Mouse (Mus musculus) thymus, postnatal 36 days (tissue): ENCODE results near the gene Btd.

Experiments
- DNase-seq, 2 experiments: peaks; one replicate each; pipeline ENCODE4 v3.0.0; 2022; ENCODE audit warnings: mixed read lengths in 2 of 2

Btd gene

DNA sequence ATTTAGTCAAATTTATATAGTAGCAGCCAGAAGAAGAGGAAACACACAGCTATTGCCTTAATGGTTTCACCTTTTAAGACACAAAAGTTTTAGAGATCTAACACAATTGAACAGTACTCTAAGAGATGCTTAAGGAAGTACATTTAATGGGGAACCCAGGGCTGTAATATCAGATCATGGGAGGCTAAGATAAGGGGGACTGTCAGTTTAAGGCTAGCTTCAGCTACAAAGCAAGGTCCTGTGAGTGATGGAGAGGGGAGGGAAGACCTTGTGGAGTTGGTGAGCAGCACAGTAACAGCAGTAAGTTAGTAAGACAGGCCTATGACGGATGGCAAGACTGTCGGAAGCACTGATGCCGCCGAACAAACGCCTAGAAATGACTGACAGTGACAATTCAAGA lies 76.5 kb downstream of the Btd start:
- DNase-seq = no peak
